Mouse (Mus musculus) MN1 (cell line): ENCODE measurements around the gene Sacs.

Source experiments
- DNase-seq: peaks from one replicate; pipeline ENCODE4 v3.0.0-alpha.2; 2016; ENCODE audit warnings: low spot score

Sacs gene

DNA sequence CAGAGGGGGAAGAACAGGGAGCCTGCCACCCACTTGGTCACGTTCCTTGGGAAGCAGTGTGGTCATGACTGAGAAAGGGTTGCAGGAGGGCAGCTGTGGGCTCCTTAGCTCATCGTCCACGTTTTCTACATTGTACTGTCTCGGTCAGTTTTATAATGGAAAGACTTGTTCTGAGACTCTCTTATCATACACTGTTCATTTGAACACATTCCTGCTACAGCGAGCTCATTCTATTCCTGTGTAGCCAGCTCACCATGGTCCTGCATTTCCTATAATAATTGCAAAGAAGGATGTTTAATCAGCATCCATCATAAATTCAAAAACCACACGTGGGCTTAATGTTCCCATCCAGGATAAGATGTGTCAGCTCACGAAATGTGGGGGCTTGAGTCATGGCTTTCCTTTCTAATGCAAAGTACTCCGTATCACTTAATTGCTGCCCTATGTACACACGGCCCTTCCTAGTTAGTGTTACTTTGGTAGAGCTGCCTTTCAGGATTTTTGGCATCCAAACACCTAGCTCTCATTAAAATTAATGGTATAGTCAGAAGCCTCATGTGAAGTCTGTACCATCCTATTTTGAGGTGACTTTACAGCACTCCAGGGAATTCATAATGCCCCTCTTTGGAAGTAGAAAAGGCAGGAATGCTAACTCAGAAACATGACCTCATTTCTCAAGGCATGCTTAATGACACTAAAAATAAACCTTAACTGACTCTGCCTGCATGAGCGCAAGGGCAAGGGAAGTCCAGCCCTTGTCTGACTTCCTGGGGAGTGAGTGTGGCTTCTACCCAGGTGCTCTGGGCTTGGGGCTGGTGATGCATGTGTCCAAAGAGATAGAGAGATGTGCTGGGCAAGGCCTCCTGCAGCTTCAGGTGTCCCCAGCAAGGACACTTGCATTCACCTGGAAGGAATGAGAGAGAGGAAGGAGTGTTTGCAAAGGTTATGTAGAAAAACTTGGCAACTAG, 23.4 kb downstream of the Sacs start:
- no peak for DNase-seq

DNA sequence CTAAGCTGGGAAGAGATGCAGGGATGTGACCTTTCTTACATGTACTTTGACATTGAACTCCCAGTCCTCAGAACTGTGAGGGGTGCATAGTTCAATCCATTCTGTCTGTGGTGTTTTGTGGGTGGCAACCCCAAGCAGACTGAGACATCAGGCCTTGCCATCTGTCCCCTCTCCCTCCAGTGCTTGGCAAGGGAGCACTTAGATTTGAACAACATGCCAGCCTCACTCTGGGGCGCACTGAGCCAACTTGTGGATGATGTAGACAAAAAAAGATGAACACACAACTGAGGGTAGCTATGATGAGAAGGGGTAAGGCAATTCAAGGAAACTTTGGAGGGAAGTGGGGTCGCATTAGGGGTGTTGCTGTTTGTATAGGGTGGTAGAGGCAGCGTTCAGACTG, 26.2 kb downstream of the Sacs start:
- DNase-seq = no peak

DNA sequence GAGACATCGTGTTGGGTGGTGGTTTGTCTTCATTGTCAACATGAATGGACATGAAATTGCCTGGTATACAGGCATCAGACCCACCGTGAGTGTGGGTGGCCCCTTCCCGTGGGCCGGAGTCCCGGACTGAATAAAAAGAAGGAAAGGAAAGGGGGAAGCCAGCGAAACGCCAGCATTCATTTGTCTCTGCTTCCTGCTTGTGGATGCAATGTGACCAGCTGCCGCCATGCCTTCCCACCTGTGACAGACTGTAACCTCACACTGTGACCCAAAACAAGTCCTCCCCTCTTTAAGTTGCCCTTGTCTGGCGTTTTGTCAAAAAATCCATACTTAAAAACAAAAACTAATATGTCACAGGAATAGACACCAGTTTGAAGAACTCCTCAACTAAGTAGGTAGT, 27.7 kb downstream of the Sacs start:
- no peak for DNase-seq

DNA sequence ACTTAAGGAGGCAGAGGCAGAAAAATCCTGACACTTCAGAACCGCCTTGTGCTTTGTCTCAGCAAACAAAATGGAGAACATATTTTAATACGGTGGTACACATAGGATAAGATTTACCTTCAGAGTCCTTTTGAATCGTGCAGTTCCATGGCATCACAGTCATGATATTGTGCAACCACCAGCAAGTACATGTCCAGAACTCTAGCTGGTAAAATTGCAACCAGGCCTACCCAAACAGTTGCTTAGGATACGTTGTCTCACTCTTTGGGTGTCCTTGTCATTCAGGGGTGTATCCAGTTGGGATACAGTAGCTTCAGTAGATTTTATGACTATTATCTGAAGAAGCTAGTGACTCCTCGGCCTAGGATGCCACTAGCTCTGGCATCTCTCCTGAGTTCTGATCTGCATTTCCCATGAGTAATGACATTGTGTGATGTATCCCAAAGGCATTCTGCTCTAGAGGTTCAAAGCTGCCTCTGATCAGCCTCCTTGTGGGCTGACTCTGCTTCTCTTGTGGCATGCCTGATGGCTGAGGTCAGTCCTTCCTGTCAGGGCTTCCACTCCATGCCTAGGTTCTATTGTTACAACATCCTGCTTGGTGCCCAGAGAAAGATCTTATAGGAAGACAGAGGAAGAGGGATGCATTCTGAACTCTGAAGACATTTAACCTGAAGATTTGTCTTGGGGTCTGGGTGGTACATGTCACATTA, 33.2 kb downstream of the Sacs start:
- DNase-seq = peak; percentile 10

DNA sequence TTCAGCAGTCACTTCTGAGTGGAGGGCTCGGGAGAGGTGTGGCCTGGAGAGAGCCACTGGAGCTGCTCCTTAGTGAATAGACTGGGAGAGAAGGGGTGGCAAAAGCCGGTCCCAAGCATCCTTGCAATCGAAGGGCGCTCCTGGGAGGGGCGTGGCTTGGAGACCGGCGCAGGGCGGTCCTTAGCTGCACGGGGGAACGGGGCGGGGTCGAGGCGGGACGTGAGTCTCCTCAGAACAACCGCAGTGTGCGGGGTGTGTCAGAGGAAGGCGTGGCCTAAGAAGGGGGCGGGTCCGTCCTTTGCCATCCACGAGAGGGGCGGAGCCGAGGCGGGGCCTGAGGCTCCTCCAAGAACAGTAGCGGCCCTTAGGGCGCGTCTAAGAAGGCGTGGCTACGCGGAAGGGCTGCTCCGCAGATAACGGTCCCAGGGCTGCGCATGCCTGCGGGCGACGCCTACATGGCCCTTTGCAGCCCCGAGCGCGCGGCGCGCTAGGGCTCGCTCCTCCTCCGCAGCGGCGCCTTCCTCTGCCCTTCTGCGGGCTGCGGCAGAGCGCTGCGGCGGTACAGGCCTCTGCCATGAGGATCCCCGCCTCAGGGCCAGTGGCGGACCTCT, 34.4 kb downstream of the Sacs start:
- peak; percentile 98 for DNase-seq

DNA sequence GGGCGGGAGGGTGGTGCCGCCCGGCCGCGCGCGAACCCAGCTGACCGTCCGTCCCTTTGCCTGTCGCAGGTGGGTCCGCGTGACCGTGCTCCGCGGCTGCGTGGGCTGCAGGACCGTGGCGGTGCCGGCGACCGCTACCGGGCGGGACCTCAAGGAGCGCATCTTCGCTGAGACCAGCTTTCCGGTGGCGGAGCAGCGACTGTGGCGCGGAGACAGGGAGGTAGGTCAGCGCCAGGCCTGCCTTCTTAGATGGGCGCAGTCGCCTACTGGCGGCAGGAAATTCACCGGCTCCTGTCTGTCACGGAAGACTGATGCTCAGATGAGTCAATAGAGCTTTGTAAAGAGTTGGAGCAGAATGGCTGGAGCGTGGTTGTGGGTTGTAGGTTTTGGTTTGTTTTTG, 35.0 kb downstream of the Sacs start:
- peak; percentile 80 for DNase-seq

DNA sequence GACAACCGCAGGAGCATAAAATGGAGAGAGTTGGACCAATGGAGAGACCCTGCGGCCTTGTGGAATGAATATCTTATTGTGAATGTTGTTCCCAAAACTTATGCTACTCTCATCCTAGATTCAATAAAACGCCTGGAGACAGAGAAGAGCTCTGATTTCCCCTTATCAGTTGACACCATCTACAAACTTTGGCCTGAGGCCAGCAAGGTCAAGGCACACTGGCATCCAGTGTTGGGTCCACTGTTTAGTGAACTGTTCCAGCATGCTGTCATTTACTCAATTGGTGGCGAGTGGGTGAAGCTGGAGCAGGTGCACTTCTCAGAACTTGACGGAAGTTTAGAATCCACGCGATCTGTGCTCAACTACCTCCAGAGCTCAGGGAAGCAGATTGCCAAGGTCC, 53.6 kb downstream of the Sacs start:
- no peak for DNase-seq

DNA sequence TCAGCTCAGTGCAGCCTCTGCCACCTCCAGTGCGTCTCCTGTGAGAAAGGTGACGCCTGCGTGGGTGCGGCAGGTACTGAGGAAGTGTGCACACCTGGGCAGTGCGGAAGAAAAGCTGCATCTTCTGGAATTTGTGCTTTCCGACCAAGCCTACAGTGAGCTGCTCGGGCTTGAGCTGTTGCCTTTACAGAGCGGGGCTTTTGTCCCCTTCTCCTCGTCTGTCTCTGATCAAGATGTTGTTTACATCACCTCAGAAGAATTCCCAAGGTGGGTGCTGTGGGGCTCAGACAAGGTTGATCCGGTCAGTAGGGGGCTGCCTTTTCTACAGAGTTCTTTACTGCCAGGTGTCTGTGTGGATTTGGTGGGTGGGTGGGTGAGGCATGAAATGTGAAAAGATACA, 54.1 kb downstream of the Sacs start:
- DNase-seq = no peak

DNA sequence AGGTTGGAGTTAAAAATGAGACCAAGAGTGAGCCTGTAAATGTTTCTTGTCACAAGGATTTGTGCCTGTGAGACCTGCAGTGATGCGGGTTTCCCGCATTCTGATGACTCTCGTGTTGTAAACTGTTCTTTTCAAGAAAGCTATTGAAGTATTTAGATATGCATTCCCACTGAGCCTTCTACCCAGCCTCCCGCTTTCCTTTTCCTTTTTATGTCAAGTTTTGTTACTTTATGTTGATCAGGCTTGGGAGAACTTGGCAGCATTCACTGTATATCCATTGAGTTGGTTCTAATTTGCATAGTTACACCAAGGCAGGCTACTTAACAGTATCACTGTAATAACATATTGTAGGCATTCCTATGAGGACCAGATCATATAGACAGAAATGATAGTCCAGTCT, 56.2 kb downstream of the Sacs start:
- no peak for DNase-seq

DNA sequence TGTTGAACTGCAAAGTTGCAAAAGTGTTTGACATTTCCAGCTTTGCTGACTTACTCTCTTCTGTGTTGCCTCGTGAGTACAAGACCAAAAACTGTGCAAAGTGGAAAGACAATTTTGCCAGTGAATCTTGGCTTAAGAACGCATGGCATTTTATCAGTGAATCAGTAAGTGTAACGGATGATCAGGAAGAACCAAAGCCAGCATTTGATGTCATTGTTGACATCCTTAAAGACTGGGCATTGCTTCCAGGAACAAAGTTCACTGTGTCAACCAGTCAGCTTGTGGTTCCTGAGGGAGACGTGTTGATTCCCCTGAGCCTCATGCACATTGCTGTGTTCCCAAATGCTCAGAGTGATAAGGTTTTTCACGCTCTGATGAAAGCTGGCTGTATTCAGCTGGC, 71.9 kb downstream of the Sacs start:
- DNase-seq = no peak

DNA sequence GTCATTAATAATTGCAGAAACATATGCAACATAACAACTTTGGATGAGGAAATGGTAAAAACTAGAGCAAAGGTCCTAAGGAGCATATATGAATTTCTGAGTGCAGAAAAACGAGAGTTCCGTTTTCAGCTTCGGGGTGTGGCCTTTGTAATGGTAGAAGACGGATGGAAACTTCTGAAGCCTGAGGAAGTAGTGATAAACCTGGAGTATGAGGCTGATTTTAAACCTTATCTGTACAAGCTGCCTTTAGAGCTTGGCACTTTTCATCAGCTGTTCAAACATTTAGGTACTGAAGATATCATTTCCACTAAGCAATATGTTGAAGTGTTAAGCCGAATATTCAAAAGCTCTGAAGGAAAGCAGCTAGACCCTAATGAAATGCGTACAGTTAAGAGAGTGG, 73.5 kb downstream of the Sacs start:
- no peak for DNase-seq

DNA sequence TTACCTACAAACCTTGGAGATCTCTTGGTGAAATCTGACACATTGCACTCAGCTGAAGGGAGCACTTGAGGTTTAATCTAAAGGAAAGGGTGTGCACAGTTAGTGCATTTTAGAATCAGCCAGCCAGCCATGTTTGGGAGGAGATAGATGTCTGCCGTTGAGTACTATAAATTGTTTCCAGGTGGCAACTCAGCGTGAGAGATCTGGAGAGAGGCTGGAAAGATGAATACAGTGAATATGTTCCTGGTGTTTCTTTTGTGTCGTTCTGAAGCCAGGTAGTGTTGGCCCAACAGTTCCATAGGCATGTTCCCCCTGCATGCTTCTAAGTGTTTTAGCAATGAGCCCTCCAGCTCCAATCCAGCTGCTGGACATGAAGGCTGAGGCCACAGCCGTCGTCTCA, 82.9 kb downstream of the Sacs start:
- no peak for DNase-seq

DNA sequence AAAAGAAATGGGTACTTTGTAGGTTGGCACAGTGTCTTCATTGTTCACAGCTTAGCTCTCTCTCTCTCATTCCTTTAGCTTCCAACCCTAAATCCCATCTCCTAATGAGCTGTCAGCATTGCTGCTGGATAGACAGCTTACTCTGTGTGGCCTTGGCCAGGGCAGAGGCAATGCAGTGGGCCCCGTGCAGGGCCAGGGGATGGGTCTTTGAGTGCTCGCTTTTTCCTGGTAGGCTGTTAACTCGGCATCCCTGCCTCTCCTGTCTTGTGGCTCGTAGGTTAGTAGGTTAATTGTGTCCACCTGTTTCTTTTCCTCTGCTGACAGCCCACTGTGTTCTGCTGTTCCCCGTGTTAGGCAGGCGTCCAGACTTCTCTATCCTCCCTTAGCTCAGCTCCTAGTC, 84.2 kb downstream of the Sacs start:
- no peak for DNase-seq

DNA sequence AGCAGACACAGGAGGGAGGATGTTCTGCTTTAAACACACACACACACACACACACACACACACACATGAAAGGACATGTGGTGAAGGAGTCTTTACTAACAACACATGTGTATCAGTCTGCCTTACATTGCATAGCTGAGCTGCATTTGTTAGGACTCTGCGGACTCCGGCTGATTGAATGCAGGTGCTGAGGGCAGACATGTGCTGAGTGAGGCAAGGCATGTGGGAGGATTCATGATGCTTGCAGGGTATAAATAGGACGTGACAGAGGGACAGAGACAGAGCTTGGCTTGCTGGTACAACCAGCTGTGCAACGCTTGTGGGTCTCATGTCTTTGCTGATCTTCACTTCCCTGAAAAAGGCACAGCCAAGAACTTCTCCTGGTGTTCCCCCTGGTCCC, 85.5 kb downstream of the Sacs start:
- DNase-seq = no peak

DNA sequence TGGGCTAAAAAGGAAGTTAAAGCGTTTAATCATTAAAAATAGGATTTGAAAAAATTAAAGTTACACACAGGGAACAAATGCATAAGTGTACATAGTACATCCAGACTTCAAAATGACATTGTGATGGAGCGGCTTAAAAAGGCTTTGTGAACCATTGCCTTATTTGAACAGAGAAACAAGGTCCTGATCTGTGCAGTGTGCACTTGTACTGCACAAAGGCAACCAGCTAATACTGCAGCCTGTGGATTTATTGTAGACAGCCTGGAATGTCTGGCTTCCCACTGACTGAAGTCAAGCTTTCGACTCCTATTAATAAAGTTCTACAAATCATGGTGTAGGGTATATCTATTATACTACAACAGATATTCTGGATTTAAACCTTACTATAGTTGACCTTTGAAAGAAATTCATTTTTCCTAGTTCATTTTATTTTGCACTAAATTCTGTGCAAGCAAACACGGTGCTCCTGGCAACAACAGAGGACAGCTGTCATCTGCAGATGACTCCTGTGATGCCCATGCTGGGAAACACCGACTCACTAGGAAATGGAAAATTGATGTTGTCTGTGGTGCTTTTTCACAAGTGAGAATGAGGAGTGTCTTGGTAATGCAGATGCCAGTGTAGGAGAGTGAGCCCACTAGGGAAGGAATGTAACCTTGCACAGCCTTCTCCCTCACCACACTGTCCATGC, 86.3 kb downstream of the Sacs start:
- DNase-seq = no peak

DNA sequence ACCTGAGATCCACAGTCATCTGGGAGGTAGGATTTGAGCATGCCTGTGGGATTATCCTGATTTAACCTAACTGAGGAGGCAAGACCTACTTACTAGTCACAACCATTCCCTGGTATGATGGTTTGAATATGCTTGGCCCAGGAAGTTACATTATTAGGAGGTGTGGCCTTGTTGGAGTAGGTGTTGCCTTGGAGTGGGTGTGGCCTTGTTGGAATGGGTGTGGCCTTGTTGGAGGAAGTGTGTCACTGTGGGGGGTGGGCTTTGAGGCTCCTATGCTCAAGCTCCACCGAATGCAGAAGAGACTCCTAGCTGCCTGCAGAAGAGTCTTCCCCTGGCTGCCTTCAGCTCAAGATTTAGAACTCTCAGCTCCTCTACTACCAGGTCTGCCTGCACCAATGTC, 87.9 kb downstream of the Sacs start:
- no peak for DNase-seq

DNA sequence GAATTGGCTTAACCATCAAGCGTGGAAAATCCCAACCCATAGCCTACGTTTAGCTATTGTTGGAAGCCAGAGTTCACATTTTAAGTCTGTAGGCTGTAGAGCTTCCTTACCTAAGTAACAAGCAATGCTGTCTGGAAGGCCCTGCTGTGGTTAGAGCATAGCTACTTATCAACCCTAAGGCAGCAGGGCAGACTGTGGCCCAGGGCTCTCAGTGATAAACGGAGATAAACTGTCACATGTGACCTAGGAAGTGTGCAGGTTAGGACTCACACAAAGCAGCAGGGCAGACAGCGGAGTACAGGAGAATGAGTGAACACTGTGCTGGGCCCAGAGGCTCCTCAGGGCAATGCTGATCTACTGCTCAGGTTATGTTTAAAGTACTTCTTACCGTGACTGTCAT, 91.5 kb downstream of the Sacs start:
- no peak for DNase-seq

DNA sequence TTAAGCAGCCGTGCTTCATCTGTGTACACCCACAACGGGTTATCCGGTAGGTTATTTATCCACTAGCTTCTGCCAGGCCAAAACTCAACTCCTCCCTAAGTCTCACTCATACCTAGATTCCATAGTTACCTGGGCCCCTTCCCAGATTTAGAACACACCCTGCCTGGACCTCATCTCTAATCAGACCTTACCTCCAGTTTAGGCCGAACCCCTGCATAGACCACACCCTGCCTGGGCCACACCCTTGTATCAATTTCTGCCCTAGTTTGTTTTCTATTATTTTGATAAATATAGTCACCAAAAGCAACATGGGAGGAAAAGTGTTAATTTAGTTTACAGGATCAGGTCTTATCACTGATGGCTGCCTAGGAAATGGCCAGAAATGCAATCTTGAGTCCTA, 91.9 kb downstream of the Sacs start:
- no peak for DNase-seq

DNA sequence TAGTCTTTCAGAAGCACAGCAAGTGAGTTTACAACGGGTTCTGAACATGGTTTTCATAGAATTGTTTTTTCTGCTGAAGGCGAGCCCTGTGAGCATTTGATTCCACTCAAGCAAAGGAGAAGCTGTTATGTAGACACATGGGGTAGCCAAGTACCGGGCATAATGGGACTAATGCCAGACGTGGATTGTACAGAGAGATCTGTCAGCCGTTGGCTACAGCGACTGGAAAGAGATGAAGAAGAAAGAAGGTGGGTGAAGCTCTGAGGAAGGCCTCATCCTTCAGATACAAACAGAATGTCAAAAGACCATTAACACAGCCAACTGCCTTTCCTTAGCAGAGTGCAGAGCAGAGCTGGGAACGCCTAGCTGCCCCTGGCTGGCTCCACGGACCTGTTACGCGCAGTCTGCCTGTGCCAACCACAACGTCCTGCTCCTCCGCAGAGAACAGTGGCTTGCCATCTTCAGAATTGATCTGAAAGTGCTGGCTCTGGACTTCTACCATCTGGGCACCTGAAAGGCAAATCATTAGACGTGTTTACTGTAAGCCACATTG, 93.8 kb downstream of the Sacs start:
- no peak for DNase-seq

DNA sequence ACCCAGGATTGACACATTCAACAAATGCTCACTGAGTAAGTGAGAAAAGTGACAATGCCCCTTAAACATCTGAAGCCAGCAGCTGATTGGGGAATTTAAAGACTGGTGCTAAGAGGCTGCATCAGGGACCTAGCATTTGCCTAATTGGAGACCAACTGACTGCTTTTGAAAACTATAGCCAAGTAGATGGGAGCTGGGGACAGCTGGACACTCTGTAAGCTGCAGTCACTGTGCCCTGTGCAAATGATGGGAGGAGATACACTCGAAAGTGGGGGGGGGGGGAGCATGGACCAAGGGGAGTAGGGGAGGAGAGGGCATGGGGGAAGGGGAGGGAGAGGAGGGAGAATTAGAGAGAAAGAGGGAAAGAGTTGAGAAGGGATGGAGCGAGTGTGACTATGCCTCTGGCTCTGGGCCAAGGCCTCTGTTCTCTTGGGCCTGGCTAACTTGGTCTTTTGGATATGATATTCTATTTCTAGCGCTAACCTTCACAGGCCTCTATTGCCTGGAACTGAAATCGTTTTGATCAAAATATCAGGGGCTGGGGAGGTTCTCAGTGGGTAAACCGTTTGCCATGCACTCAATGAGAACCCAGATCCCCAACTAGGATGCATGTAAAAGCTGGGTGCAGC, 97.7 kb downstream of the Sacs start:
- DNase-seq = no peak

DNA sequence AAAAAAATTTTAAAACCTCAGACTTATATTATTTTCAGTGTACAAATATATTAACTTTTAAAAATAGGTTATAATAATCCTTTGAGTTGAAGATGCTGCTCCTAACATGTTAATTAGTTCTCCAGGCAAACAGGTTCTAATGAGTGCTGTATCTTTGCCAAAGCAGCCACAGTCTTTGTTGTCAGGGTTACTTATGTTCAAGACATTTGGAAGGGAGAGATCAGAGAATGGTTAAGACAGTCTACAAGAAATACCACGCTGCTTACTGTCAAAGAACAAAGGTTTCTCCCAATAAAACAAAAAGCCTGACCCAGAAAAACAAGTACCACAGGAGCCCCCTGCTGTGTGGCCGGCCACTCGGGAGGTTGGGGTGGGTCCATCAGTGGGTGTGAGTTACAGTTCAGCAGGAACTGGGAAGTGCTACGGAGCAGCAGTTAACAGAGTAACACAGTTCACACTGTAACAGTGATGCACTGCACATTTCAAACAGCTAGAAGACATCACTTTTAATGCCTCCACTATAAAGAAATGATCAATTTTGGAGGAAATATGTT, 98.9 kb downstream of the Sacs start:
- no peak for DNase-seq
